Mouse (Mus musculus) kidney, adult 2 months (tissue): Measurements from ENCODE around the gene Spen.

ENCODE experiments used
- CTCF ChIP-seq: fragments of 200-500 bp; conservative IDR thresholded peaks from 2 replicates; pipeline ENCODE4 v1.5.1; 2011; ENCODE audit warnings: low read depth, mild to moderate bottlenecking, control low read depth, low read length, moderate library complexity, mixed read lengths; ENCODE audit not compliant: insufficient read depth, insufficient read length
- POLR2A ChIP-seq: fragments of 200-500 bp; IDR thresholded peaks from one replicate; pipeline ENCODE4 v1.6.1; 2011; ENCODE audit warnings: low read depth, low read length, control low read depth

GRCm38 (mm10) chr4:141566187-141566586 lies 27.8 kb upstream of the Spen start:
- no peak for TF ChIP-seq POLR2A
- TF ChIP-seq CTCF = no peak
